Mouse (Mus musculus) spleen, postnatal 4 days (tissue): ENCODE measurements around the gene Gnb5.

Experiments
- DNase-seq, 2 experiments: peaks; one replicate each; pipeline ENCODE4 v3.0.0; 2022; ENCODE audit warnings: low spot score in 2 of 2

The Gnb5 gene

DNA sequence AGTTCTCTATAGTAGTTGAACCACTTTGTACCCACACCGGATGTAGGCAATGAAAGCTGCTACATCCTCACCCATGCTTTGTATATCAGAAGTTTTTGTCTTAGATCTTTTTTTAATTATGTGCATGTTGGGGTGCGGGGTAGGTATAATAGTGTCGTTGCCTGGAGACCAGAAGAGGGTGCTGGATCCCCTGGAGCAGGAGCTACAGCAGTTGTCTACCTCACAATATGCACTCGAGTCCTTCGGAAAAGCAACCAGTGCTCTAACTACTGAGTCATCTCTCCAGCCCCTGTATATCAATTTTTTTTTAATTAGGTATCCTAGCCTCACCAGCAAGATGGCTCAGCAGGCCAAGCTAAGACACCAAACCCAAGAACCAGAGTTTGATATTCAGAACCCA, 927 bp downstream of the Gnb5 start:
- DNase-seq, result no peak

- no peak for DNase-seq
Measured at GRCm38 (mm10) chr9:75308621-75309020, 2.5 kb downstream of the Gnb5 start.

DNA sequence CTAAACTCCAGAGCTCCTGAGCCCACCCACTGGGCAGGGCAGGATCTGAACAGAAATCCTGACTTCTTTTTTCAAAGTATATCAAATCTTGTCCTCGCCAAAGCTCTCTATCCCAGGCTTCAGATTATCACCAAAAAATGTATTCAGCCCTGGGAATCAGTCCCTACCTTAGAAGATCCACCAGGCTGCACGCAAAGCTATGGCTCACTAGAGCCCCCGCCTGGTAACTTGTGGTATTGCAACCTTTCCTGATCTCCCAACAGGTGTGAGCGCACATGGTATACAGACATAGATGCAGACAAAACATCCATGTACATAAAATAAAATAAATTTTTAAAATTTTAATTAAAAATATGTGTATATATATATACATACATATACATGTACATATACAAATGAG, 5.9 kb downstream of the Gnb5 start:
- peak; percentile 54 to 88 for DNase-seq

GRCm38 (mm10) chr9:75313138-75313831, 7.2 kb downstream of the Gnb5 start:
- DNase-seq, result no peak

DNA sequence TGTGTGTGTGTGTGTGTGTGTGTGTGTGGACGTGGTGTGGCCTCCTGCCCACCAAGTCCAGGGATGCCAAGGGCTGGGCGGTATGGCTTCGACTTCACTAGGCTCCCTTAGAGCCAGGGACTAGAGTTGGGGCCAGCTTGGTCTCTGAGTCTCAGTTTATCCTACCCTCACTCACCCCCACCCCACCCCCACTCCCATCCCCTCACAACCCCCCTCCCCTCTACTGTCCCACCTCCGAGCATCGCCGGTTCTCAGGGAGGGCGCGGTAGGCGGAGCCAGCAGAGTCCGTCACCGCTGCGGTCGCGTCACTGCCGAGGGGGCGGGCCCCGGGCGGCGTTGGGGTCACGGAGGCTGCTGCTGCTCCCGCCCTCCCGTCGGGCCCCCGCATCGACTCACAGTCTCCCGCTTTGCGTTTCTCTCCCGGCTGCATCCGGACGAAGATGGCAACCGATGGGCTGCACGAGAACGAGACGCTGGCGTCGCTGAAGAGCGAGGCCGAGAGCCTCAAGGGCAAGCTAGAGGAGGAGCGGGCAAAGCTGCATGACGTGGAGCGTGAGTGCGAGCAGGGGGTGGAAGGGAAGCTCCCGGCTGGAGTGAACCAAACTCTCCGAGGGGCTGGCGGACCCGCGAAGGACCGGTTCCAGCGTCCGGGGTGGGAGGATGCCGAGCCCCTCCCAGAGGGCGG, 7.9 kb downstream of the Gnb5 start:
- DNase-seq, result peak; percentile 41 to 79

- no peak for DNase-seq
Measured at GRCm38 (mm10) chr9:75314517-75315105, 8.5 kb downstream of the Gnb5 start.

GRCm38 (mm10) chr9:75315238-75315637, 9.2 kb downstream of the Gnb5 start:
- no peak for DNase-seq

GRCm38 (mm10) chr9:75316771-75317170, 10.7 kb downstream of the Gnb5 start:
- DNase-seq, result no peak

DNA sequence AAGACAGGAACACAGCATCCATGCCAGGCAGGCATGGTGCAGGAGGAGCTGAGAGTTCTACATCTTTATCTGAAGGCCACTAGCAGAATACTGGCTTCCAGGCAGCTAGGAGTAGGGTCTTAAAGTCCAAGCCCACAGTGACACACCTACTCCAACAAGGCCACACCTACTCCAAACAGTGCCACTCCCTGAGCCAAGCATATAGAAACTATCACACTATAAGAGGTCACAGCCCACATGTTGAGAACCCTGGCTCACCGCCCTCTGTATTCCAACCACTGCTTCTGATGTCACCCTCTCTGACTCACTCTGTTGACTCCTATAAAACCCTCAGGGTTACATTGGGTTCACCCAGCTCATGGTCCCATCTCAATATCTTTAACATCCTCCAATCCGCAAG, 12.1 kb downstream of the Gnb5 start:
- DNase-seq, result no peak

- DNase-seq, result no peak
Measured at GRCm38 (mm10) chr9:75319365-75319764, 13.3 kb downstream of the Gnb5 start.

DNA sequence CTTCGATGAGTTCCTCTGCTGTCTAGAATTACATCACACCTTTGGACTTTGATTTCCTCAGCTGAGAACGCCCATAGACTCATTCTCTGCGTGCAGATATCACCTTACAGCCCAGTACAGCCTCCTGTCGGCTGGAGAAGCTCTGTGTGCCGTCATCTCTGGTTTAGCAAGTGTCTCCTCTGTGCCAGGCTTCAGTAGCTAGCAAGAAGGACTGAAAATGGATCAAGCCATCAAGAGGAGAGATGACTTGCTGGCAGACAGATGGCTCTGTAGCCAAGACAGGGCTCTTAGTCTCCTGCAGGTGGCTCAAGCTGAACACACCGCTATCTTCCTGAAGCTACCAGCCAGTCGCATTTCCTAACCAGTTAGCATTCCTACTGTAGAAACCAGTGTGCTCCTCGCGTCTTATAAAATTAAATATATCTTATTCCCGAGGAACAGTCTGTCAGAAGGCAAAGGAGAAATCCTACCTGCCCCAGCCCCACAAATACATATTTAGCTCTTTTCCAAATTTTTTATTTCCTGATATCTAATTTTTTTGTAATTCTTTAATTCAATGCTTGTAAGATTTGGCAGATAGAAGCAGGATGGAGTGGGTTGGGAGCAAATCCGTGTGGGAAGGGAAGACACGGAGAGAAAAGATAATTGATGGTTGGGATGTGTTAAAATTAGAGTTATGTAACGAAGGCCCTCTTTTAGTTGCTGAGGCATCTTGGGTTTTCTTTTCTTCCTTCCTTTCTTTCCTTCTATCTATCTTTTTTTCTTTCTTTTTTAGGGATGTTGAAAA, 16.2 kb downstream of the Gnb5 start:
- DNase-seq, result no peak

DNA sequence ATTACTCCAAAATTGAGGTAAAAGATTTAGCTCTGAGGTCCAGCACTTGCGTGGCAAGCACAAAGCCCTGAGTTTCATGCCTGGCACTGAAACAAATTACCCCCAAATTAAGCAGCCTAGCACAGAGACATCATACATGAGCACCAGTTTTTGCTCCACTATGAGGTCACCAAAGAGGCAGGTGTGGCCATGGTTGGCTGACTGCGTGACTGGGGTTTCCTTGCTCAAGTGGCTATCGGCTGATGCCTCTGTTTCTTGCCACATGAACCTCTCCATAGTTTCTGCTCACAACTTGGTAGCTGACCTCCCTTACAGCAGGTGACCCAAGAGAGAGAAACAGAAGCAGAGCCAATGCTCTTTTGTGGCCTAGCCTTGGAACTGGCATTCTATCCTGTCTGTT, 22.0 kb downstream of the Gnb5 start:
- no peak for DNase-seq

DNA sequence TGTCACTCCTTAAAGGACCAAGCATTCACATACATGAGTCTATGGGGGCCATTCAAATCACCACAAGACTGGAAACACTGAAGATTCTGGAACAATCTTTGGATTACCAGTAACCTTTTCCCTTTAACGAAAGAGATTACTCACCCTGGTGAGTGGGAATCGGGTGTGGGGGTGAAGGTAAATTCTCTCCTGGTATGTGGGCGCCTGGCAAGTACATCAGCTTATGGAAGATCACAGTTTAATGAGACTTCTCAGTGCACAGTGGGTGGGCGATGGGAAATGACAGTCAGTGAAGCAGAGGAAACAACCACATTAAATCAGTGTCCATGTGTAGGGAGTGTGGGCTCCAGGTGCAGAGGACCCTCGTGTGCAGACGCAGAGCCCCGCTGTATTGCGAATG, 24.7 kb downstream of the Gnb5 start:
- DNase-seq, result no peak

DNA sequence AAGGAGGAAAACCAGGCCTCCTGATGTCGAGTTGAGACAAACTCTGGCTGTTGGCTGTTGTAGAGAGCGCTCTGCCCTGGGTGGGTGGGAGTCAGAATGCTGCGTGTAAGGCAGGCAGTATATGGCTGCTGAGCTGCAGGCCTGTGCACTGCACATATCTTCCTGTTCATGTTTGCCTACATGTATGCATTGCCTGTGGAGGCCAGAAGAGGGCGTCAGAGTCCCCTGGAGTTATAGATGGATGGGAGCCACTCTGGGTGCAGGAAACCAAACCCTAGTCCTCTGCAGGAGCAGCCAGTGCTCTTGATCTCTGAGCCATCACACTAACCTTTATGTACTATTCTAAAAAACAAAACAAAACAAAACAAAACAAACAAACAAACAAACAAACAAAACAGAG, 28.4 kb downstream of the Gnb5 start:
- DNase-seq, result no peak

DNA sequence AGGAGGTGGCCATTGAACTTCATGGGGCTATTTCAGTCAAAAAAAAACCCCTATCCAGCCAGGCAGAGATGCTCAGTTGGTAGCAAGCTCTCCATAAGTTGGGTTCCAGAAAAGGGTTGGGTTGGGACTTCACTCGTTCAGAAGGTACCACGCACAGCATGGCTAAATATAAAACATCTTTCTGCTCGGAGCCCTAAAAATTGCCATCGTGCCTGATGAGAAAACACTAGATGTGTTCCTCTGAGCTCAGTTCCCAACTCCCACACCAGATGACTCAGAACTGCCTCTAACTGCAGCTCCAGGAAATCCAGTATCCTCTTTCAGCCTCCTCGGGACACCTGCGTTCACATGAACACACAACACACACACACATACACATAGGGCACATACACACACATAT, 31.9 kb downstream of the Gnb5 start:
- no peak for DNase-seq

DNA sequence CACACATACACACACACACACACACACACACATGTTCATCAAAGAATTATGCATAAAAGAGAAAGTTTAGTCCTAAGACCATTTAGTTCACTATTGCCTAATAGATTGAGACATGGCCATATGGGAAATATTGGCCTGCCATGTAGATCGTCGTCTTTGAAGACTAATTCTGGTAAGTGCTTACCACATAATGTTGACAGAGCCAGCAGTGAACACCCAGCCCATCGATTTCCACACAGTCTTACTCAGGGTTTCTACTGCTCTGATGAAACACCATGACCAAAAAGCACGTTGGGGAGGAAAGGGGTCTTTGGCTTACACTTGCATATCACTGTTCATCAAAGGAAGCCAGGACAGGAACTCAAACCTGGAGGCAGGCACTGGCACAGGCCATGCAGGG, 36.3 kb downstream of the Gnb5 start:
- DNase-seq, result no peak

GRCm38 (mm10) chr9:75347458-75347857, 41.4 kb downstream of the Gnb5 start, which contains the start of gene Bcl2l10:
Gene Bcl2l10 (plus strand): TSS chr9:75347758.
- no peak for DNase-seq

DNA sequence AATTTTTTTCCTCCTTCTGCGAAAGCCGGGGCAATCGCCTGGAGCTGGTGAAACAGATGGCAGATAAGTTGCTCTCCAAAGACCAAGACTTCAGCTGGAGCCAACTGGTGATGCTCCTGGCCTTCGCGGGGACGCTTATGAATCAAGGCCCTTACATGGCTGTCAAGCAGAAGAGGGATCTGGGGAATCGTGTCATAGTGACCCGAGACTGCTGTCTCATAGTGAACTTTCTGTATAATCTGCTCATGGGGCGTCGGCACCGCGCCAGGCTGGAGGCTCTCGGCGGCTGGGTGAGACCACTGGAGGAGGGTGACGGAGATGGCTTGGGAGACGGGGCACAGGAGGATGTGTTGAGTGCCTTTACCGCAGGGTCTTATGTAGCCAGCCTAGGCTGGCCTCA, 42.0 kb downstream of the Gnb5 start:
- no peak for DNase-seq

DNA sequence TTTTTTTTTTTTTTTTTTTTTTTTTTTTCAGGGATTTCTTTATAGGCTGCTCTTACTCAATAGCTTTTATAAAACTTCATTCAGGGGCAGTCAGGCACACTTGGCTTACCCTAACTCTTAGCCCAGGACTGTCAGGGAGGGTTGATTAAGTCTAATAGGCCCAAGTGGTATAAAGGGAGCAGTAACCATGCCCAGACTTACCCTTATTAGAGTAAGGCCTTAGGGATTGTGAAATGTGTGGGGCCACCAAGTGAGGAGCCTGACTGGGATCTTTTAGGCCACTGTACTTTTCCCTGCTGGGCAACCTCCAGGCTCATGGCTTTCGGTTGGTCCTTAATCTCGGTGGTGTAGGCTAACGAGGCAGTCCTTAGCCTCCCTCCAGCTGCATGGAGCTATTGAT, 42.6 kb downstream of the Gnb5 start:
- no peak for DNase-seq

DNA sequence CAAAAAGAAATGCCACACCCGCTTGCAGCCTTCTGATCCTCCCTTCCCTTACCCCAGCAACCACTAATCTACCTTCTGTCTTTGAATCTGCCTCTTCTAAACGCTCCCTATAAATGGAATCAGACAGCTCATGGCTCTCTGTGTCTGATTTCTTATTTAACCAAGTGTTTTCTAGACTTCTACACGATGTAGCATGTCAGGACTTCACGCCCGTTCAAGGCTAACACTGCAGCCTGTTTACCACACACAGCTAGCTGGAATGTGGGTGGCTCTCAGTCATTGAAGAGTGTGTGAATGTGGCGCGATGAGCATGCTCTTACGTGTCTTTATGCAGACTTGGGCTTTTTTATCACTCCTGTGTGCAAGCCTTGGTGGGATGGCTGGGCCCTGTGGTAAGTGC, 47.0 kb downstream of the Gnb5 start:
- no peak for DNase-seq

DNA sequence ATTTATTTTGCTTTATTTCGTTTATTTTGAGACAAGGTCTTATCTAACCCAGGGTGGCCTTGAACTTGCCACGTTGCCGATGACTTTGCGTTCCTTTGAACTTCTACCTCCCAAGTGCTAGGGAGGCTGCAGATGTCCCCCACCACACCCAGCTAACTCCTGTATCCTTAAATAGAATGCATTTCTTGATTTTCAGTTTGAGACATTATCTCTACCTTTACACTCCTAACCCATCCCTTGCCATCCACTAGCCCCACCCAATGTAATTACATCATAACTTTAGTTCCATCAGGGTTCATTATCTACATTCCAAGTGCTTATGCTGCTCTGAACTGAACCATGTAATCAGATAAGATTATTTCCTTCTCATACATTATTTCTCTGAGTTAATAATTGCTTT, 49.7 kb downstream of the Gnb5 start:
- DNase-seq, result no peak

DNA sequence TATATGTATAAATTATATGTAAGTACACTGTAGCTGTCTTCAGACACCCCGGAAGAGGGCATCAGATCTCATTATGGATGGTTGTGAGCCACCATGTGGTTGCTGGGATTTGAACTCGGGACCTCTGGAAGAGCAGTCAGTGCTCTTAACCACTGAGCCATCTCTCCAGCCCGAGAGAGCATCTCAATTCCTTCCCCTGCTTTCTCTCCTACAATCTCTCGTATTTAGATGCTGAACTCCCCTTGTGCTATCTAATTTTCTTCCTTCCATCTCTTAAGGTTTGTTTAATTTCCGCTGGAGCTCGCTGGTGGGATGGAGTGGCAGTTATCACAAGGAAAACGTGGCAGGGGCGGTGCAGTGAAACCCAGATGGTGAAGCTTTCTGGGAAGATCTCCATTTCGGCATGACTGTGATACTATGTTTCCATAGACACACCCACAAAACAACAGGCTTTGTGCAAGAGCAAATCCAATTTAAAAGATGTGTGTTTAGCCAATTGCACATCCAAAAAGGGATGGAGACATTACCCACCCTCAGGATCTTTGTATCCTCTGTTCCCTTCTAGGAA, 51.1 kb downstream of the Gnb5 start:
- no peak for DNase-seq
